Mouse (Mus musculus): ENCODE data around the gene Gatd1.
"Not testable (repeated sequence)": the region's sequence is repeated elsewhere in the genome, so short reads cannot be mapped to it uniquely, and the experiment has no call there.

The Gatd1 gene

DNA sequence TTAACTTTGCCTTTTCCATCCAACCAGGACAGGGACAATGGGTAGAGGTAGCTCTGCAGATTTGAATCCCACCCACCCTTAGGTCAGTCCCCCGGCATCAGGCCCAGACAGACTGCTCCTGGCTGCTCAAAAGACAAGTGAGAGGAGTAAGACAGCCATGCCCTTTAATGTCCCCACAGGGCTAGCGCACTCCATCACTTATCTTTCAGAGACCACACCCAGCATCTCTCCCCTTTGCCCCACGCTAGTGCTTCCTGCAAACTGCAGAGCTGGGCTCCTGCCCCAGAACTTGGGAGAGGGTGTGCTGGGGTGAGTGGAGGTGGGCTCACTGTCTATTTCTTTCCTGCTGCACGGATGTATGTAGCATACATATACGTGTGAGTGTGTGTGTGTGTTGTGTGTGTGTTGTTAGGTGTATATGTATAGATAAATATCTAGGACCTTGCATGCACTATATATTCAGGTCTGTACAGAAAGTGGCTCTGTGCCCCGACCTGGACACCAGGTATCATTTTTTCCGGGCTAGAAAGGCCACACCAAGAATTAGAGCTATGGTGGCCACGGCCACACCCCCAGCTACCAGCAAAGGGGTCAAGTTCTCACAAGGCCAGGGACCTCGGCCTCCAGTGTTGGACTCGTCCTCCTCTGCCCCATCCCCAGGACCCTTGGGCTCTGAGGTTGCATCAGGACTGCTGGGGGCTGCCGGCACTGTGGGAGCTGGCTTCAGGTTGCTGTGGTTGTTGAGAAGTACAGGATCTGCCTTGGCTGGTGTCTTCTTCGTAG is 13.2 kb upstream of the Gatd1 start:
- DNase-seq: no peak

DNA sequence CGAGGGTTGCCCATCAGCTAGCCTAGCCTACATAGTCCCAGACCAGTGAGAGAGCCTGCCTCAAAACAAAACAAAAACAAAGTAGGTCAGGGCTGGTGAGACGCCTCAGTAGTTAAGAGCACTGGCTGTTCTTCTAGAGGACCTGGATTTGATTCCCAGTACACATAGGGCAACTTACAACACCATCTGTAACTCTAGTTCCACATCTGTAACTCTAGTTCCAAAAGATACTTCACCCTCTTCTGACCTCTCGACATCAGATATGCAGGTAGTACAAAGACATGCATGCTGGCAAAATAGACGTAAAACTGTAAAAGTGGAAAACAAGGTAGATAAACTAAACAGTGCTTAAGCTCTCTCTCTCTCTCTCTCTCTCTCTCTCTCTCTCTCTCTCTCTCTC is 9.9 kb upstream of the Gatd1 start:
- no peak for DNase-seq

DNA sequence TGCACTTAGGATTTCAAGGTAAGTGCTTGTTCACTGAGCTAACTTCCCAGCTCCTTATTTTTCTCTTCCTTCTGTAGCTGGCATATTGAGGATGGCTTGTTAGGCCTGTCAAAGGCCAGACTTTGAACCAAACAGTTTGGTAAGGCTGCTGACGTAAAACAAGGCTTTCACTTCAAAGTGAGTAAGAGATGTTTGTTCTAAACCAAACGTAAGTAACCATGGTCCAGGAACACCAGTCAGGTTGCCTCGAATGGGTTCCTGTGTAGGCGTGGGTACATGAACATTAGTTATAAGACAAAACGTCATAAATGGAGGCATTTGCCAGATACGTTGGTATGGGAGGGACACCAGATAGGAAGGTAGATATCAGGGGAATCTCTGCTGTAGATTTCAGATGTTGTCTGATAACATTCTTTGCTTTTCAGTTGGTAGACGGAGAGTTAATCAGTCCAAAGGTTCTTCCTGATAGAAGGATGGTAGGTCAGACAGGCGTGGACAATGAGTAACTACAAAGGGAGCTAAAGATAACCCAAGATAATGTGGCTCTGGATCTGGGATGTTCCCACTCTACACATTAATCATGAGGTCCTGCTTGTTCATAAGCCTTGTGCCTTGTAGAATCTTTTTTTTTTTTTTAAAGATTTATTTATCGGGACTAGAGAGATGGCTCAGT is 6.2 kb upstream of the Gatd1 start:
- no peak for DNase-seq

DNA sequence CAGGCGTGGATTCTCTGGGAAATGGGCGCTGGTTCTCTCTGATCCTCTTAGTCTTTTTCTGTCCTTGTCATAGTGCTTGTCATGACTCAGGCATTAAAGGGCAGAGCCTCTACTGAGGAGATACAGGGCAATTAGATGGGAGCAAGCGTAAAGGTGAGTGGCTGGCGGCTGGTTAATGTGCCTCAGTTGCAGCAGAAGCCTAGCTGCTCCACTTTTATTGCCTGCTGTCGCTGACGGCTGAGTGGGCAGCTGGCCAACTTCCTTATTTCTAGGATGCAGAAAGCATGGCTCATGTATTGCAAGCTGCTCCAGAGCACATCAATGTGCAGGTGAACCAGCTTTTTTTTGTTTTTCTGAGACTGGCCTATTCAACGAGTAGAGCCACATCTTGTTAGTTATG is 5.0 kb upstream of the Gatd1 start:
- no peak for DNase-seq

DNA sequence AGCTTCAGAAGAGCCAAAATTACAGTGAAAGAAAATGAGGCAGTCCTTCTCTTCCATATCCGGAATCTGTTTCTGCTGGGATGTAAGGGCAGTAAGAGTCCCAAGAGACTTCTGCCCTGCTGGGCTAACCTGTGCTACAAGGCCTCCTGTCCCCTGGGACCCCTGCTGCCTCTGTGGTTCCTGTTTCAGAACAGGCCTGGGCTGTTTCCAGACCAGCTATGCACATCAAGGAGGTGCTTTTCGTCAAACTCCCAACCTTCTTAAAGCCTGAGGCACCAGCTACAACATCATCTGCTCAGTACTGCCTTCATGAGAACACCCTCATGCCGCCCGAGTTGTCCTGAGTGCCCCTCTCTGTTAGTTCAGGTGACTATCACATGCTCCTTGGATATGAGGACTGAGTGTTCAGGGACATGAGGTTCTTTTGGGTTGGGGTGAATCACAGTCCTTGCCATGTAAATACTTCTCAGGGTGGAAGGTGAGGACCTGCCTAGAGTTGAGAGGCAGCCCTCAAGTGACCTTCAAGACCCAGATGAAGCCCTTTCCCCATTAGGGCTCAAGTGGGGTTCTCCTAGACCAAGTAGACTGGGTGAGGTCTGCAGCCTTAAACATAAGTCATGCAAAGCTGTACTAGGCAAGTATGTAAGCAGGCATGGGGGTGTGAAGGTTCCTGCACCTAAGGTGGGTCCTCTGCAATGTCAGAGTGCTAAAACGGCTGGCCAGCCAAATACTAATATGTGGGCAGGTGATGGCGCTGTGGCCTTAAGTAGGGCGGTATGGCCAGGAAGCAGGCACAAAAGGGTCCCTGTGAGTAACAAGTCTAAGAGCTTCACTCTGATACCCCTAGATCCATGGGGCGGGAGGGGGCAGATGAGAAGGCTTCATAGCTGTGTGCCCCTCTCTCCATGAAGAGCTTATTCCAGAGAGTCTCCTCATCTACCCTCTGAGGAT is 4.1 kb upstream of the Gatd1 start:
- no peak for DNase-seq

DNA sequence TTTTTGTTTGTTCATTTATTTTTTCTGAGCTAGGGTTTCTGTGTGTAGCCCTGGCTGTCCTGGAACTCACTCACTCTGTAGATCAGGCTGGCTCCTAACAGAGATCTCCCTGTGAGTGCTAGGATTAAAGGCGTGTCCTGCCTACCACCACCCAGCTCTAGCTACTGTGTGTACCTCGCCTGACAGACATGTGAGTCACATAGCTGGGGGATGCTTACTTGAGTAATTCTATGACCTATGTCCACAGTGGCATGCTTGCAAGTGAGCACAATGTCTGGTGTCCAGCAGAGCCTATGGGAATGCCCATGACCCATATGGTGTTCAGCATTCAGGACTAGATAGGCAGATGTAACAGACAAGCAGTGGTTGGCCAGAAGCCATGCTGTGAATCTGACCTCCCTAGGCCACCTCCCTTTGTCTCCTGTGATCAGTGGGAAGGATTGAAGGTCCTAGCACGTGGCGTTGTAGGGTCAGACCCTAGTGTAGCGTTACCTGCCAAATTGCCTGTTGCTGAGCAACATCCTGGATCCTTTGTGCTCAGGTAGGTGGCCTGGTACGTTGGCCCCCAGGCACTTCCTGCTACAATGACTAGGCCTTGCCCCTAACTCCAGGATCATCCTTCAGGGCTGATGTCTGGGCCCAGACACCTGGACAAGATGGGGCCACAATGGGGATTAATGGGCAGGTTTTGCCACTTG is 2.4 kb upstream of the Gatd1 start:
- DNase-seq: no peak

DNA sequence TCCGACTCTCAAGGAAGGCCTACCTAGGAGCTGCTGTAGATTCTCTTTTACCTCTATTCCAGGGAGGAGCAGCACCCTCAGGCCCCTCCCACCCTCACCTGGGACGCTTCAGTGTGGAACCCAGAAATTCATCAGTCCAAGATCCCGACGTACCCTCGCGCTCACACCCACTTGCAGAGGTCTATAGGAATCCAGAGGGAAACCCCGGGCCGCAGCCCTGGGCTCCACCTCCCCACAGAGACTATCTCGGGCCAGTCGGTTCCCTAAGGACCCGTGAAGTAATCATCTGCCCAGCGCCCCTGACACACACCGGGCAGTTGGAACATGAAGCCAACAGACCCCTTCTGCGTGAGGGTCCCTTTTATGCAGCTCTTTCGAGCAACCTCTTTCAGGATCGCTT is 605 bp downstream of the Gatd1 start:
- DNase-seq: no peak

DNA sequence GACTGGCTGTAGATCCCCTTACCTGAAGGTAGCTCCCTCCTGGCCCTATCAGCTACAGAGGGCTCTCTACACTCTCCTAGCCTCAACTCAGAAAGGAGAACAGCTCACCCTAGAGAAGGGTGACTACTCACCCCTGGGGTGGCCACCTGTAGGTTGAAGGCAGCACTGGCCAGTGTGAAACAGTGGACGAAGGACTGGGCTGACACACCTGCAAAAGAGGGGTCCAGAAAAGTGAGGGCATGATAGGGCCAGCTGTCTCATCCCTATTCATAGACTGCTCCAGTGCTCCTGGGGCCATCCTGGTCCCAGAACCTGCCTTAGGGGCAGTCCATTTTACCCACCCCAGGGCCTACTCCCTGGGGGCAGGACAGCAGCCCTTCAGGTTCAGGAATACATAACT is 2.3 kb downstream of the Gatd1 start:
- no peak for DNase-seq

DNA sequence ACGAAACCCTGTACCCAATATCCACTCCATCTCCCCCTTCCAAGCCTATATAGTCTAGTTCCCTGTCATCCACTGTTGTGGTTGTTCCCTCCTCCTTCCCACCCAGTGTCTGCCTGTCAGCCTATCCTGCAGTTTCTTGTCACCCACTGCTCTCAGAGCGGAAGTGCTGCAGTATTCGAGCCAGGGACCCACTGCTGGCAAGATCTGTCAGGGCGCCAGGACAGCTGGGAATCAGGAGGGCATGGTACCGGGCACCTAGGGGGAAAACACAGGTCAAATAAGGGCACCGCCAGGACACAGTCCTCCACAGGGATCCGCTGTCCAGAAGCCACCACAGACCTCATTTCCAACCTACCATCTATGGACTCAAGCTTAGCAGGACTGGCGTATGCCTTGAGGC is 3.3 kb downstream of the Gatd1 start:
- no peak for DNase-seq

DNA sequence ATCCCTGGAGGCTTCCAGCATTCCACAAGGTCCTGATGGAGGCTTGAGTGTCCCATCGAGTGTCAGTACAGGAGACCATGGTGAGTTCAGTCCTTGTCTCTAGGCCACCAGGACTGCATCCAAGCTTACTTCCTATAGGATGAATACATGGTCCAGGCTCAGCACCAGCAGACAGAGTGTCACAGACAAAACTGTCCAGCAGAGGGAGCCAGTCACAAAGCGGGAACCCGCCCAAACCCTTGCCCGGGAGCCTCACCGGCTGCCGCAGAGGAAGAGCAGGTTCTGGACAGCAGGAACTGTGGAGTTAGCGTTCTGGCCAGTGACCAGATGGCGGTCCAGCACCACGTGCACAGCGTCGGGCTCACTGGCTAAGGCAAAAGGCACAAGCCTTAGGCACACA is 5.1 kb downstream of the Gatd1 start:
- peak; percentile 86 for DNase-seq

DNA sequence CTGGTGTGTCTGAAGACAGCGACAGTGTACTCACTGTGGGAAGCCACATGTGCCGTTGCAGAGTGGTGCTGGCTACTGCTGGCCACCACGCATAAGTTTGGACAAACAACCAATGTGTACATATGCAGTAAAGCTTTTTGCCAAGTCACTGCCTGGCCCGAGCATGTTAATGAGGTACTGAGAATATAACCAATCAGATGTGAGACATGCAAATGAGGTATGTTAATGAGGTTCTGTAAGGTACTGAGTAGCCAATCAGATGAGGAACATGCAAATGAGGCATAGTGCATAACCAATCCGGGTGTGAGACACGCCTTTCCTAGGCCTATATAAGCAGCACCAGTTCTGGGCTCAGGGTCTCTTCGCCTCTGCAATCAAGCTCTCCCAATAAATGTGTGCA is 6.3 kb downstream of the Gatd1 start:
- not testable (repeated sequence) for DNase-seq

DNA sequence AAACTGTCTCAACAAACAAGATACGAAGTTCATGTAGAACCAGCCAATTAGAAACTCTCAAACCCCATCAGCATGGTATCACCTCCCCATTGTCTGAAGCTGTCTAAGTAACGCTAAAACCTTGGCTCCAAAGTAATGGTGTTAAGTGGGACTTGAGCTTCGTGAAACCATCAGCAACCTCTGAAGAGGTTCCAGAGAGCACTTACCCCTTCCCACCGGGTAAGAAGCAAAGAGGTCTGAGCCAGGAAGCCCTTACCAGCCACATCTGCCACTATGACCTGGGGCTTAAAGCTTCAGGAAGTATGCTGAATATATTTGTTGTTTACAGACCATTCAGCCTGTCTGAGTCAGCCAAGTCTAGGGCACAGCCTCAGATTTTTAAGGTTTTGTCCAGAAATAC is 8.5 kb downstream of the Gatd1 start:
- no peak for DNase-seq

DNA sequence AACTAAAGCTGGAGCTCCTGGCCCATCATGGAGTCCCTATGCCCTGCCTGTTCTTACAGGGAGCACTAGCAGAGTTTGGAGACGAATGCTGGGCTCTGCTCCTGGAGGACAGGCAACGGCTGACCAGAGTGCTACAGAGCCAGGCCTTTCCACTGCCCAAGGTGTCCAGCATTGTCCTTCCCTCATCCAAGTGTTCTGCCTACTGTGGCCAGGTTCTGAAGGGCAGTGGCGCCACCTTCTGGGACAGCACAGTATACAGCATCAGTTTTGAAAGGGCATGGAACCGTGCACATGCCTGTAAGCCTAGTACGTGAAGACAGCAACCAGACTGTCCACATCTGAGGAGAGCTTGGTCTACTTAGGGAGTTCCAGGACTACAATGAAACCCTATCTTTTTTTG is 10.6 kb downstream of the Gatd1 start:
- DNase-seq: no peak

DNA sequence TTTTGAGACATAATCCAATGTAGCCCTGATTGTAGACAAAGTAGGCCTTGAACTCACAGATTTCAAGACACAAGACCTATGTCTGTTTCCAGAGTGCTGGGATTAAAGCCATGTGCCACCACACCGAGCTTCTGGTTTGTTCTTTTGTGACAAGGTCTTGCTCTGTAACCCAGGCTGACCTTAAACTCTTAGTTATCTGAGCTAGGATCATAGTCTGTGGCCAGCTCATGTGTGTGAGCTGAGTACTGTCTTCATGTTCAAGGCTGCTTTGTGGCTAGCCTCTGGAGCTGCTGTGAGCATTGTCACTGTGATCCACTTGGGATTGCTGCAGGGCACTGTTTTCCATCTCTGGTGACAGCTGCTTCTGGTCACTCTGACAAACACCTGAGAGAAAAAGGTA is 18.6 kb downstream of the Gatd1 start:
- no peak for DNase-seq

DNA sequence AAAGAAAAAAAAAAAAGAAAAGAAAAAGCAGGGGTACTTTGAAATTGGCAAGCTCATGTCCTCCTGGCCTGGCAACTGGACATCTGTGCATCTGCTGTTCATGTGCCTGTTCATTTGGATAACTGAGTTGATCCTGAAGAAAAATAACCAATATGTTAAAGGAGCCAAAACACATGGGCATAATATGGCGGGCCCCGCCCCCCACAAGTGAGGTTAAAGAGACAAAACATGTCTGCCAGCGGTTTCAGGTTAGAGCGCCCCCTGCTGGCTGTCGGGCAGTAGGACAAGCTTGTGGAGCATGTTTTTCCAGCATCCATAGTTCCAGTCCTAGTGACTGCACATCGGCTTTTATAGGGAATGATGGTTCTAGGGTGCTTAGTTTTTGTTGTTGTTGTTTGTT is 19.2 kb downstream of the Gatd1 start:
- DNase-seq: no peak

DNA sequence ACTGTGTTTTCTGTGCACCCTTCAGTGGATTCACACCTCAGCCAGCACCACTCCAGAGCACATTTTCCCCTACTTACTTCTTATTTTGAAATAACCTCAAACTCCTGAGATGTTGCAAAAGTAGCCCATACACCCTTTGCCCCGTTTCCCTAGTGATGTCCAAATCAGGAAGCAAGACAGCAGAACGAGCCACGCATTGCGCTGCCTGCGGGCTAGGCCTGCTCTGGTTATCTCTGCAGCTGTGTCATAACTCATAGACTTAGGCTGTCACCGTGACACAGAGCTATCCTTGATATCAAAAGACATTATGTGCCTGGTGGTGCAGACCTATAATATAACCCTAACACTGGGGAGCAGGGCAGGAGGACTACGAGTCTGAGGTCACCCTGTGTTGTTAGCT is 19.8 kb downstream of the Gatd1 start:
- DNase-seq: no peak

DNA sequence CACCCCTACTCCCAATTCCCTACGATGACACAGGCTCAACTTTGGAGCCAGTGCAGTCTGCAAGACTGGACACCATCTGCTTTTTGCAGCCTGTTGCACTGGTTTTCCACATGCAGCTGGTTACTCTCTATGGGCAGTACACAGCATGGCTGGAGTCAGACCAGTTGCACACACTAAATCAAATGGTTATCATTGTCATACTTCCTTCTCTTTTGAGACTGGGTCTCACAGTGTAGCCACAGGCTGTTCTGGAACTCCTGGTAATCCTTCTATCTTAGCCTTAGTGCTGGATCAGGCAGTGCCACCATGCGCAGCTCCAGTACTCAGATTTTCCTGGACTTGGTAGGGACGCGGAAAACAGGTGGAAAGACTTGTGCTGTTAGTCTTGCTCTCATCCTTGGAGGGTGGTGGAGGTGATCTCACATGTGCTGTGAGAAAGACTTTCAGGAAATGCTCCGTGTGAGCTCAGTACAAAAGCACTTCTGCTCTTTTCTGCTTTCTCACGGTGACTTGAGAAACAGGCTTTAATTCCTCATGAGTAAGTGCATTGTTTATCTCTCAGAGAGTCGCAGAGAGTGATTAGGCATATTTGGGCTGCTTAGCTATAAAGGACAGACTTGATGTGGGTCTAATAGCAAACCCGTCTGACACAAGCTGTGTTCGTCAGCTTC is 21.2 kb downstream of the Gatd1 start:
- DNase-seq: no peak

DNA sequence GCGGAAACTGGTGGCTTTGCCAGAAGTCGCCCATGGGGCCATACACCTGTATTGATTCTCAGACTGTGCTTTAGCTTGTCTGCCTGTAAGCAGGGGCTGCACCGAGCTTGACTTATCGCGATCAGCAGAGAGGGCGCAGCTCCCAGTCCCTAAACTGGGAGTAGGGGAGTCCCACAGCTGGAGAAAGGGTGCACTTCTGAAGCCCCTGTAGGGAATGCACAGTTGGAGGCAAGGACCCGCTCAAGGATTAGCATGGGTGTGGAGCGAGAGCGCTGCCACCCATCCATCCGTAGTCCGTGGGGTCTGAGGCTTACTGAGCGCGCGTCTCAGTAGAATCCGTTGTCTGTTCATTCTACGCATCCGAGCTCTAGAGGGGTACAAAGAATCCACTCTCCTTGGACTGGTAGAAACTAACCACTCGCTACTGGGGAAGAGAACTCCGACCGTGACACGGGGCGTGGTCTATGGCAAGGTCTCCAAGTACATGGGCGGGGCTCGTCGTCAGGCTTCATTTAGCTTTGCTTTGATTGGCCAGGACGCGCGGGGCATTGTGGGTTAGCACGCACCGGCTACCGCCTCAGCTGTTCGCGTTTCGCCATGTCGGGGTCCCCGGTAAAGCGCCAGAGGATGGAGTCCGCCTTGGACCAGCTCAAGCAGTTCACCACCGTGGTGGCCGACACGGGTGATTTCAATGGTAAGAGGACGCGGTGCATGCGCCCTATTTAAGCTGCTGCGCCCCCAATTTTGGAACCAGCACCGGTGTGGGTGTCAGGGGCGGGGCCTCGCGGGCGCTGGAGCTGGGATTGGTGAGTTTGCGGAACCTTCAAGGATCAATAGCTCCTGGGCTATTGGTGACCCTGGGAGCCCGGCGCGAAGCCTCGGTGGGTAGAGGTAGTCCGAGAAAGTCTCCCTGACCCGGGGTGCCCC is 22.0 kb downstream of the Gatd1 start, which contains the start of gene Taldo1:
Taldo1 (plus strand) TSS at position 575 of the 927 bp plus-strand sequence.
- DNase-seq: peak; percentile 97

DNA sequence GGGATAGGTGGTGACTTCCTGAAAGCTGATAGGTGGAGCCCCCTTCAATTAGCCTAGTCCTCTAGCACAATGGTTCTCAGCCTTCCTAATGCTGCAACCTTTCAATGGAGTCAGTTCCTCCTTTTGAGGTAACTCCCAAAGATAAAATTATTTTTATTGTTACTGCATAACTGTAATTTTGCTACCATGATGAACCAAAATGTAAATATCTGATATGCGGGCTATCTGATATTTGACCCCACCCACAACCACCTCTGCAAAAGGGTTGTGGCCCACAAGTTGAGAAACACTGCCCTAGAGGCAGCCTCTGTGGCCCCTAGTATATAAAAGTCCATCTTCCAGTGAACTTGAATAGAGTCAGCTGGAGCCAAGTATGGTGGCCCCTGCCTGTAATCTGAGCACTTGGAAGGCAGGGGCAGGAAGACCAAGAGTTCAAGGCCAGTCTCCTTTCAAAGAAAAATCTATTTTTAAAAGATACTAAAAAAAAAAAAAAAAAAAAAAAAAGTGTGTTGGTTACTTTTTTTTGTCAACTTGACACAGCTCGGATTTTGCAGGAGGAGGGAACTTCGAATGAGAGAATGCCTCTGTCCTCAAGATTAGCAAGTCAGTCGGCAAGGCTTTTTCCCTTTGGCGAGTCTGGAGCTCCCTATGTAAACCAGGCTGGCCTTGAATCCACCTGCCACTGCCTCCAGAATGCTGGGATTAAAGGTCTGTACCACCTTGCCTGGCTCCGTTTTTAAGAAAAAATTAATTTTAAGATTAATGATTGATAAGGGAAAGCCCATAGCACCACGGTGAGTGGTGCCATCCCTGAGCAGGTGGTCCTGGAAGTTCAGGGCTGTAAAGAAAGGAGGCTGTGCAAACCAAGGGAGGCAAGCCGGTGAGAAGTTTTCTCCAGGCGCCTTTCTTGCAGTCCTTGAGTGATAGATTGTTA is 23.3 kb downstream of the Gatd1 start:
- DNase-seq: no peak
